Mouse (Mus musculus) brain, embryonic 14.5 days (tissue): ENCODE measurements at regions not wholly inside any gene's neighbourhood (a gene's known extent, or its start where the extent isn't known, plus 50 kb on each side); places are given as distances from the start of the nearest gene placed in this dataset.

ENCODE experiments used
- CTCF ChIP-seq: fragments of 200-500 bp; IDR thresholded peaks from 2 replicates; pipeline ENCODE4 v1.5.1; 2012; ENCODE audit warnings: inconsistent platforms, mild to moderate bottlenecking, moderate library complexity, borderline replicate concordance; ENCODE audit not compliant: insufficient read depth, insufficient read length; ENCODE audit errors: extremely low read depth
- POLR2A ChIP-seq: fragments of 200-500 bp; IDR thresholded peaks from 2 replicates; pipeline ENCODE4 v1.6.1; 2012; ENCODE audit warnings: mild to moderate bottlenecking, inconsistent platforms, borderline replicate concordance; ENCODE audit not compliant: poor library complexity, insufficient read depth, insufficient read length, severe bottlenecking; ENCODE audit errors: extremely low read depth

DNA sequence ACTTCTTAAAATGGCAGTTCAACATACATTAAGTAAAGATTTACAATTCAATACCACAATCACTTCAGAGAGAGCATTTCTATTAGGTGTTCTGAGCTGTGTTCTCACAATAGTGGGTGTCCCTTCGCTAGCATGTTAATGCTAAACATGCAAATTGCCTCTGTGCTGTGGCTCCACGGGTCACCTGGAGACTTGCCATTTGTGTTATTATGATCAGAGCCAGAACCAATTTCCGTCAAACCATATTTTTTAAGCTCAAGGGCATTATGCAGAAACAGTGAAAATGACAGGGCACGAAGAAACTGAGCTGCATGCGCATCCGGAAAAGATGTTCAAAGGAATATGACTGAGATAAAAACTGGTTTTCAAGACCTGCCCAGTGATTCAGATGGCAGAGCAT is 829.3 kb downstream of the Trhde start:
- TF ChIP-seq CTCF (no peak), POLR2A (no peak)
